Mouse (Mus musculus) small intestine, adult 2 months (tissue): ENCODE measurements around the gene Ran.

ENCODE experiments used
- CTCF ChIP-seq: fragments of 200-500 bp; IDR thresholded peaks from 2 replicates; pipeline ENCODE4 v1.5.1; 2012; ENCODE audit warnings: low read depth, mild to moderate bottlenecking, control low read depth, inconsistent platforms, low read length, moderate library complexity, mixed read lengths; ENCODE audit not compliant: insufficient replicate concordance, insufficient read length; ENCODE audit errors: extremely low read depth
- POLR2A ChIP-seq: fragments of 200-500 bp; IDR thresholded peaks from 2 replicates; pipeline ENCODE4 v1.6.1; 2012; ENCODE audit warnings: low read depth, mild to moderate bottlenecking, control low read depth, inconsistent platforms, low read length, moderate library complexity

- no peak for TF ChIP-seq POLR2A
- TF ChIP-seq CTCF = no peak
These were observed 3.5 kb upstream of the Ran start for GRCm38 (mm10) chr5:129016370-129016769.
